Mouse (Mus musculus): ENCODE measurements at regions not wholly inside any gene's neighbourhood (a gene's known extent, or its start where the extent isn't known, plus 50 kb on each side); places are given as distances from the start of the nearest gene placed in this dataset.

DNA sequence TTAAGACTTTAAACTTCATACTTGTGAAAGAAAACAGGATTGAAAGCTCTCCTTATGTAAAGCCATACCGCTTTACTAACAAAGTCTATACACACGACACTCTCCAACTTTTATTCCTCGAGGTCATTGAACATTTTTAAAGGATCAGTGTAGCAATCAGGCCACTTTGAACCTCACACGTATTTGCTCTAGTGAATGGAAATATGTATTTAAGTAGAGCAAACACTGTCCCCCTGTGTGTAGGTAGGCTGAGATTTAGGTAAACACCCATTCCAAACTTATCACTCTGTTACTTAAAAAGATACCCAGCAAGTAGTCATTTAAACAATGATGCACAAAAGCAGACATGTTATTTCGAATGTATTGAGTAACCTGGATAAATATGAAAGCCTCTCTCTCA is 203.7 kb upstream of the Slc16a7 start:
- no peak for TF ChIP-seq GATA1 (IDR thresholded peaks at IDR 0.05; ENCODE audit: borderline replicate concordance, low read length)
- no peak for TF ChIP-seq FLI1 (IDR thresholded peaks at IDR 0.05; ENCODE audit: low read length)
